ENCODE assay signal across 9 mouse cellular contexts in genomic region chr7:141222696-141223215, GRCm38 (mm10). TPM values are rescaled to one million over a fixed set of nuclear protein-coding genes. Genes with fewer than 3 reads are reported as not detected.
A peak's percentile ranks its signal among the peaks of the same experiment; 100 is the strongest.
DNase-seq lines count a peak whose midpoint lies in the region; ATAC-seq and TF ChIP-seq lines count a peak whose summit lies in the region.
"Had no signal": no experiment of that assay in that cellular context is flagged by ENCODE, and none has a peak within 500 bp of the region (broad histone marks: within the 10 kb centered on the region; RNA-seq: fewer than 3 reads in every experiment).

No protein-coding gene starts in this region.

- TF ChIP-seq CTCF in testis, adult 2 months (IDR thresholded peaks at IDR 0.05; ENCODE audit: control insufficient read depth, insufficient read depth, insufficient replicate concordance, low read depth, low read length), result no peak
- no peak for TF ChIP-seq CTCF in liver, embryonic 14.5 days (IDR thresholded peaks at IDR 0.05; ENCODE audit: low read depth)

- no peaks in the 10 kb centered on the region for H3K9me3 ChIP-seq in liver, embryonic 14.5 days (ENCODE audit: control insufficient read depth, low read length)

- 84% methylated on average over 4 of the region's 4 CpGs for WGBS in liver, embryonic 14.5 days (ENCODE audit: insufficient replicate concordance)

- H3K27me3 ChIP-seq in testis, adult 2 months (ENCODE audit: control insufficient read depth, insufficient read depth, low read length), result no peaks in the 10 kb centered on the region
- H3K27me3 ChIP-seq in liver, embryonic 14.5 days (ENCODE audit: control insufficient read depth, insufficient read depth, low read length), result no peaks in the 10 kb centered on the region

- H3K9ac ChIP-seq in liver, embryonic 14.5 days (replicated peaks), result peak overlapping the region; percentile 68

- H3K4me1 ChIP-seq in testis, adult 2 months (ENCODE audit: control insufficient read depth, insufficient read depth, low read length), result peaks cover 20% of the 10 kb centered on the region
- H3K4me1 ChIP-seq in liver, embryonic 14.5 days (replicated peaks; ENCODE audit: control insufficient read depth in 2 of 2, insufficient read depth in 2 of 2, low read length in 1 of 2), result peaks cover 16 to 29% of the 10 kb centered on the region in 2 experiments

- DNase-seq in heart, adult 11 months, result peak; percentile 90
- no peak for DNase-seq in heart, postnatal 25 days (ENCODE audit: low spot score)
- DNase-seq in testis, postnatal 14 days (ENCODE audit: low spot score), result no peak
- DNase-seq in liver, embryonic 14.5 days (ENCODE audit: low read depth in 3 of 3, low spot score in 3 of 3), result no peak
- no peak for DNase-seq in left cerebral cortex, postnatal 36 days (ENCODE audit: low spot score in 2 of 2)
- DNase-seq in right cerebral cortex, postnatal 10 days (ENCODE audit: low spot score in 2 of 2), result no peak
- no peak for DNase-seq in embryo, embryonic 10.5 days (ENCODE audit: low spot score)
- DNase-seq: layer of hippocampus, adult 9-11 months had no signal

- TF ChIP-seq POLR2A in testis, adult 2 months (IDR thresholded peaks at IDR 0.05; ENCODE audit: control insufficient read depth, low read depth, low read length), result no peak

- no peak overlapping the region for H3K4me3 ChIP-seq in testis, adult 2 months (ENCODE audit: control insufficient read depth, low read depth, low read length)
- H3K4me3 ChIP-seq in liver, embryonic 14.5 days (ENCODE audit: insufficient read depth in 1 of 2, low read depth in 2 of 2, low read length in 2 of 2), result no peak overlapping the region

- intact Hi-C loops in heart, postnatal 25 days (cut with DNase I), result no loop called here
- intact Hi-C loops in left cerebral cortex, postnatal 36 days (cut with DNase I), result no loop called here

- no peaks in the 10 kb centered on the region for H3K36me3 ChIP-seq in testis, adult 2 months (ENCODE audit: control insufficient read depth, insufficient read depth, low read length)
- peaks cover 6% of the 10 kb centered on the region; the same call in 1 of the 2 replicates for H3K36me3 ChIP-seq in liver, embryonic 14.5 days (replicated peaks; ENCODE audit: control insufficient read depth, insufficient read depth, low read depth)

- TF ChIP-seq EP300 in liver, embryonic 14.5 days (IDR thresholded peaks at IDR 0.05; ENCODE audit: low read depth), result no peak

- H3K27ac ChIP-seq in testis, adult 2 months (ENCODE audit: control insufficient read depth, insufficient read depth, low read depth, low read length), result peak overlapping the region; percentile 44
- H3K27ac ChIP-seq in liver, embryonic 14.5 days, result peak overlapping the region; percentile 81

- no peak for ATAC-seq in liver, embryonic 14.5 days (ENCODE audit: insufficient read depth)

- H3K4me2 ChIP-seq in liver, embryonic 14.5 days (ENCODE audit: low read depth), result peak overlapping the region; percentile 85

RNA-seq across cellular contexts. Expression of gene Phrf1, which starts 5.8 kb away (rescaled TPM):
- 10 to 100 TPM; 29.8 to 31.6 TPM for total RNA-seq in heart, postnatal 25 days (2021)
- 17.6 and 19.0 TPM in 2 replicates for polyA plus RNA-seq in testis, adult 2 months (2012; rRNA removed)
- 10.4 and 14.1 TPM in 2 replicates for polyA plus RNA-seq in liver, embryonic 14.5 days (2012; rRNA removed)
- polyA plus RNA-seq in liver, embryonic 14.5 days (2014; fragmentation: Nextera tagmentation; extraction: Ambion mirVana), result 25.7 and 28.3 TPM in 2 replicates
- 10 to 100 TPM; 64.4 to 78.0 TPM for total RNA-seq in left cerebral cortex, postnatal 36 days (2021)

RNA-seq across cellular contexts. Expression of gene Rassf7, which starts 7.1 kb away (rescaled TPM):
- under 1 TPM; 0.62 to 0.64 TPM for total RNA-seq in heart, postnatal 25 days (2021)
- polyA plus RNA-seq in testis, adult 2 months (2012; rRNA removed), result 33.5 and 41.7 TPM in 2 replicates
- 21.6 and 28.3 TPM in 2 replicates for polyA plus RNA-seq in liver, embryonic 14.5 days (2012; rRNA removed)
- polyA plus RNA-seq in liver, embryonic 14.5 days (2014; fragmentation: Nextera tagmentation; extraction: Ambion mirVana), result 16.8 and 22.4 TPM in 2 replicates
- 1 to 10 TPM in 1 of 2 experiments, under 1 TPM in 1; 0.70 to 1.3 TPM for total RNA-seq in left cerebral cortex, postnatal 36 days (2021)

RNA-seq across cellular contexts. Expression of gene Lmntd2, which starts 8.9 kb away (rescaled TPM):
- total RNA-seq in heart, postnatal 25 days (2021), result not detected
- 216 and 222 TPM in 2 replicates for polyA plus RNA-seq in testis, adult 2 months (2012; rRNA removed)
- 2.0 and 2.3 TPM in 2 replicates for polyA plus RNA-seq in liver, embryonic 14.5 days (2012; rRNA removed)
- polyA plus RNA-seq in liver, embryonic 14.5 days (2014; fragmentation: Nextera tagmentation; extraction: Ambion mirVana), result 0.25 and 0.66 TPM in 2 replicates
- not detected for total RNA-seq in left cerebral cortex, postnatal 36 days (2021)

RNA-seq across cellular contexts. Expression of gene Lrrc56, which starts 28.8 kb away (rescaled TPM):
- total RNA-seq in heart, postnatal 25 days (2021), result 1 to 10 TPM; 3.2 to 4.7 TPM
- polyA plus RNA-seq in testis, adult 2 months (2012; rRNA removed), result 131 and 140 TPM in 2 replicates
- 15.3 and 20.3 TPM in 2 replicates for polyA plus RNA-seq in liver, embryonic 14.5 days (2012; rRNA removed)
- polyA plus RNA-seq in liver, embryonic 14.5 days (2014; fragmentation: Nextera tagmentation; extraction: Ambion mirVana), result 10.4 and 10.9 TPM in 2 replicates
- 1 to 10 TPM; 3.5 to 4.7 TPM for total RNA-seq in left cerebral cortex, postnatal 36 days (2021)

RNA-seq across cellular contexts. Expression of gene Hras, which starts 29.0 kb away (rescaled TPM):
- 100 to 1,000 TPM; 106 to 112 TPM for total RNA-seq in heart, postnatal 25 days (2021)
- 41.6 and 46.6 TPM in 2 replicates for polyA plus RNA-seq in testis, adult 2 months (2012; rRNA removed)
- 50.8 and 66.8 TPM in 2 replicates for polyA plus RNA-seq in liver, embryonic 14.5 days (2012; rRNA removed)
- 84.4 and 102 TPM in 2 replicates for polyA plus RNA-seq in liver, embryonic 14.5 days (2014; fragmentation: Nextera tagmentation; extraction: Ambion mirVana)
- total RNA-seq in left cerebral cortex, postnatal 36 days (2021), result 100 to 1,000 TPM; 256 to 304 TPM
